Mouse (Mus musculus): ENCODE measurements at regions not wholly inside any gene's neighbourhood (a gene's known extent, or its start where the extent isn't known, plus 50 kb on each side); places are given as distances from the start of the nearest gene placed in this dataset.

DNA sequence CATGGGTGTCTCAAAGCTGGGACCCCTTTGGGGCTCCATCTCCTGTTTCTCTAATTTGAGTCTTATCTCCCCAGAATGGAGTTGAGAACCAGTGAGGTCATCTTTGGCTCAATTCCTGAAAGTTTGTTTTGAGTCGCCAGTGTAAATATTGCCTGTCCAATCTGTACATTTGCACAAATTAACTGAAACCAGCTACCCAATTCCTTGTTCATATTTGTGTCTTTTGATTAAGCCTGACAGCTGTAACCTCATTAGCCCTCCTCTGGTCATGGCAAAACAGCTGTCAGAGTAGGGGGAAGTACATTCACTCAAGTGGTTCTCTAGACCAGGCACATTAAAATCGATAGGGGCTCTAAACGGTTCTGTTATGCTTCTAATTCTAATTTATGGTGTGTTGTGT is 177.0 kb downstream of the Rps12 start:
- TF ChIP-seq CTCF (IDR thresholded peaks at IDR 0.05; ENCODE audit: borderline replicate concordance, extremely low read depth, insufficient read depth, insufficient read length): no peak
- TF ChIP-seq POLR2A (IDR thresholded peaks at IDR 0.05; ENCODE audit: borderline replicate concordance, extremely low read depth, insufficient read depth, insufficient read length, poor library complexity, severe bottlenecking): no peak

All from brain, embryonic 14.5 days (tissue).